Mouse (Mus musculus) ES-CJ7 (cell line): Measurements from ENCODE around the gene Gng8.
A peak's percentile ranks its signal among the peaks of the same experiment; 100 is the strongest.

Experiments
- DNase-seq: peaks from one replicate; pipeline ENCODE4 v3.0.0; 2011; ENCODE audit warnings: low read depth, low spot score

Gng8 gene

DNA sequence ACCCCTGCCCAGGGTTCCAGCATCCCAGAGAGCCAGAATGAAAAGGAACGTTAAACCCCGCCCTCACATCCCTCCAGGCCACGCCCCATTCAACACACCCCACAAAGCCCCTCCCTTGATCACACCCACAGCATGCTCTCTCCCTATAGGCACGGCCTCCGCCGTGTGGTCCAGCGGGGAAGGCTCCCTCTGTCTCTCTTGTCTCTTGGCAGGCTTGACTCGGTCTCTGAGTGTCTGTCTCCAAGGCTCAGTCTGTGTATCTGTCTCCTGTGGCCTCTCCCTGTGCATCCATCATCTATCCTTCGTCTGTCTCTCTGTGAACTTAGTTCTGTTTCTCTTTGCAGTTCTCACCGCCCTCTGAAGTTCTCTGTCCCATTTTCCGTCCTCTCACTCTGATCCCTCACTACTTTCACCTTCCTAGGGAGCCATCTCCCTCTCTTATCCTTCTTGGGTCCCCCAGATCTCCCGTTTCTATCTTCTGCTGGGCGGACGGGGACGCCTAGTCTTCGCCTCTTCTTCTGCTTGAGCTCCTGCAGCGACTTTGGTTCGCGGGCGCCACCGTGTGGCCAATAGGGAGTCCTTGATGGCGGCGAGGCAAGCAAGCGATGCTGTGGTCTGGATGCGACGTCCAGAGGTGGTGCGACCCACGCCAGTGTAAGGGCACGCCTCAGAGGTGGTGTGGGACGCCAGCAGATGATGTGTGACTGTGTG lies at the start of gene Gng8:
Gene Gng8 (plus strand): TSS at position 146 of the 711 bp plus-strand sequence.
- DNase-seq, result peak; percentile 92

DNA sequence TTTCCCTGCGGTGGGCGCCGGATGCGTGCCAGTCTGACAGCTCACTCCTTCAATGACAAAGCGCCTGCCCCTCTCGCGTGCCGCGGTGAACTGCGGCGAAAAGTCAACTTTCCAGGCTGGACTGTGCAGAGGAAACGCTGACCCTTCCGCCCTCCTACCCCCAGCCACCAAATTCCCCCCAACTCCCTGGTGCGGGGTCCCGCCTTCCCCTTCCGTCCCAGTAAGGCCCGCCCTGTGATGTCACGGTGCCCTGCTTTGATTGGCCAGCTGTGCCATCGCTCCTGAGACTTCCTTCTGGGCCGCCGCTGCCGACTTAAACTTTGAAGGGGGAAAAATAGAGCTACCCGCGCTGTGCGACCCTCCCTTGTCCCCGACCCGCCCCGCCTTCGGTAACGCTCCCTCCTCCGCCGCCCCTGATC lies 48.9 kb upstream of the Gng8 start, which contains the start of gene Prkd2:
Gene Prkd2 (plus strand): TSS at position 258 of the 419 bp plus-strand sequence.
- DNase-seq, result peak; percentile 69

DNA sequence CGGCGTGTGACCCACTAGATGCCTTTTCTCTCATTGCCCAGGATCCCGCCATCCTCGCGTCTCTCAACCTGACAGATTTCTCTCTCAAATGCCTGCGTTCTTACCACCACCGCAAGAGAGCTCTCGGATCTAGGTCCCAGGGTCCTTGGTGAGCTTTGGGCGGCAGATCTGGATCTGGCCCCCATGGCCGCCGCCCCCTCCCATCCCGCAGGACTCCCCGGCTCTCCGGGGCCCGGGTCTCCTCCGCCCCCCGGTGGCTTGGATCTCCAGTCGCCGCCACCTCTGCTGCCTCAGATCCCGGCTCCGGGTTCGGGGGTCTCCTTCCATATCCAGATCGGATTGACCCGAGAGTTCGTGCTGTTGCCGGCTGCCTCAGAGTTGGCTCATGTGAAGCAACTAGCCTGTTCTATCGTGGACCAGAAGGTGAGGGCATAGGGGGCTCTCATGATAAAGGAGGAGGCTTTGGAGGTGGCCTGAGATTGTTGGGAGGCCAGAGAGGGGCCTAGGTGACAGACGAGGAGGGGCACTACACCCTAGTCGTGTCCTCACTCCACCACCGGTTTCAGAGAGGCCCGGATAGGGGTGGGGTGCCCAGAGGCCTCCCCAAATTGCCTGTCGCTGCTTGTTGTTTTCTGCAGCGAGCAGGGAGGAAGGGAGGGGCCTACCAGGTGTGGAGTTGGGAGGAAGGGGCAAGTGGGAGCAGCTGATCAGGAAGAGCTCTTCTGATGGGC lies 48.0 kb upstream of the Gng8 start:
- no peak for DNase-seq

DNA sequence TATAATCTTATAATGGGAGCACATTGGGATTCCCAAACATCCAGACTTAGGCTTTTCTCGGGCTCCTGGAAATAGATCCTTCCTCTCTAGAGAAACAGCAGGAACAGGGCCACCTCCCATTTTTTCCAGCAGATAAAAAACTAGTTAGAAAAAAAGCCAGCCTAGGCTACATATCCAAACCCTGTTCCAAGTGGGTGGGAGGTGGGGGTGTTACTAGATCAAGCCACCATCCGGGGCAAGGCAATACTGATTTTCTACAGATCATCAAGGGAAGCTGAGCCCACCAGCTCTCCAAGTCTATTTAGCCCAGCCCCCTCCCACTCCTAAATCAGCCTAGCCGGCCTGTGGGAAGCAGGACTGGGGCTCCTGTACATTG lies 46.9 kb upstream of the Gng8 start:
- no peak for DNase-seq

DNA sequence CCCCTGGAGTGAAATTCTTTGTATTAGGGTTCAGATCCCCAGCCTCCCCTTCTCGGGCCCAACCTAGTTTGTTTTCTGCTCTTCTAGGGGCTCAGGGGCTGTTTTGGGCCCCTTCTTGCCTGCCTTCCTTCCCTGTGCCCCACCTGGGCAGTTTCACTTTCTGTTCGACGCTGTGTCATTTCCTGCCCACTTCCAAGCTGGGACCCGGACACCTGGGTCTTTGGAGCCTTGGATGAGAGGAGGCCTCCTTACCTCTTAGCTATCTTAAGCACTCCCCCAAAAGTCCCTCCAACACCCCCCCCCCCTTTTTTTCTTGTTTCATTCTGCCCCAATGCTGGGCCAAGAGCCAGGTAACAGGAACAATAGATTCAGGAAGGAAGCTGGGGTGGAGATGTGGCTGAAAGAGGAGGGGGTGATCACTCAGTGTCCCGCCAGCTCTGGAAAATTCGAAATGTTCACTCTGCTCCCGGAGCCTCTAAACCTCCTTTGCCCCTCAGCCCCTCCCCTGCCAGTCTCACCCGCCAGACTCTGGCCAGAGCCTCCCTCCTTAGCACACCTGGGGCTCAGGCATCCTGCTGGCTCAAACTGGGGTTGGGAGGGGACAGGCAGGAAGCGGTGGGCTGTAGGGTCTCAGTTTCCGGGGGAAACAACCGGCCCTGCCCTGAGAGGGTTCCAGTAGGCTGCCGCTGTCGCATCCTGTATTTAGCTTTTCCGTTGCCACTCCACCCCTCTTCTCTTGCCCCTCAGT lies 46.3 kb upstream of the Gng8 start:
- DNase-seq, result peak; percentile 40

DNA sequence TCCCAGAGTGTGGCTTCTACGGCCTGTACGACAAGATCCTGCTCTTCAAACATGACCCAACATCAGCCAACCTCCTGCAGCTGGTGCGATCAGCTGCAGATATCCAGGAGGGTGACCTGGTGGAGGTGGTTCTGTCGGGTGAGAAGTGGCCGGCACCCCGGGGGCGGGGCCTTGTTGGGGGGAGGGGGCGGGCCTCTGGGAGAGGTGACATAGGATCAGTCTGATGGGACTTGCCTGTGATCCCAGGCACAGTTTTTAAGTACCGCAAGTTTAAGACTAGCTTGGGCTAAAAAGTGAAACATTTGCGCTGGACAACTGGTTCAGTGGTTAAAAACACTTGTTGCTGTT lies 45.8 kb upstream of the Gng8 start:
- no peak for DNase-seq

DNA sequence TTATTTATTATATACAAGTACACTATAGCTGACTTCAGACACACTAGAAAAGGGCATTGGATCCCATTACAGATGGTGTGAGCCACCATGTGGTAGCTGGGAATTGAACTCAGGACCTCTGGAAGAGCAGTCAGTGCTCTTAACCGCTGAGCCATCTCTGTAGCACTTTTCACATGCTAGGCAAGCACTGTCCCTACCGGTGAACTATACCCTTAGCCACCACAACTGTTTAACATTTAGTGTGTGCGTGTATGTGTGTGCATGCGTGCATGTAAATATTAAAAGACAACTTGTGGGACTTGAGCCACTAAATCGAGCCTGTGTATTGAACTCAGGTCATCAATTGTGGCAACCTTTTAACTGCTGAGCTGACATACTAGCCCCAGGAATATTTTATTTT lies 44.8 kb upstream of the Gng8 start:
- no peak for DNase-seq

DNA sequence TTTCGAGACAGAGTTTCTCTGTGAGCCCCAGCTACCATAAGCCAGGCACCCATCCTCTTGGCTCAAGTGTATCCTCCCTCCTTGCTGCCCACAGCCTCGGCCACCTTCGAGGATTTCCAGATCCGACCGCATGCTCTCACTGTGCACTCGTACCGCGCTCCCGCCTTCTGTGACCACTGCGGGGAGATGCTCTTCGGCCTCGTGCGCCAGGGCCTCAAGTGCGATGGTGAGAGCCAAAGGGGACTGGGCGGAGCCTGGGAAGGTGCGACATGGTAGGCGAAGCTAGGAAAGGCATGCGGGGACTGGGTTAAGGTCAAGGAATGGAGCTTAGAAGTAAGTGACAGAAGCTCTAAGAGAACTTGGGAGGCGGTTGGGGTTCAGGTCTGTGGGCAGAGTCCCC lies 44.1 kb upstream of the Gng8 start:
- DNase-seq, result peak; percentile 55

DNA sequence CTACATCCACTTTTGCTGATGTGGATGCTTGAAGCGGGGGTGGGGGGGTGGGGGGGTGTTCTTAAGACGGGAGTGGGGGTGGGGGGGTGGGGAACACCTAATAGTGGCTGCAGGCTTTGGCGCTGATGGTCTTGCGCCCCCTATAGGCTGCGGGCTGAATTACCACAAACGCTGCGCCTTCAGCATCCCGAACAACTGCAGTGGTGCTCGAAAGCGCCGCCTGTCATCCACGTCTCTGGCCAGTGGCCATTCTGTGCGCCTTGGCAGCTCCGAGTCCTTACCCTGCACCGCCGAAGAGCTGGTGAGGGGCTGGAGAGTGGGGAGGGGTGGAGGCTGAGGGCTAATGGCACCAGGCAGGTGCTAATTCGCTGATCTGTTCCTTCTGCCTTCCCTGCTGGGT lies 43.0 kb upstream of the Gng8 start:
- DNase-seq, result peak; percentile 67

DNA sequence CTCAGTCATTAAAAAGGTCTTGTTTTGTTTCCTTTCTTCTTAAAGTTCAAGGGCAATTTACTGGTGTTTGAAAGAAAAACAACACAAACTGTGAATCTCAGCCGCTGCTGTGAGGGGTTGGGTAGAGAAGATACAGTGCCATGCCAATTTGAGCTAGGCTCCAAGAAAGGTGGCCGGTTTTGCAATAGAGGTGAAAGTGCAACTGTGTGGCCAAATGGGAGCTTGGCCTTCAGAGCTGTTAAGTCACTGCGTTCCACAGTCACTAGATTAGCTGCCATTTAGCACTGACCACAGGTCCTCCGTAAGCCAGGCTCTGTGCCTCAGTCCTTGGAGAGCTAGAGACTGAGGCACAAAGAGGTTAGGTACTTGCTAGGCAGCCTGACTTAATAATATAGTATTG lies 40.0 kb upstream of the Gng8 start:
- DNase-seq, result no peak

DNA sequence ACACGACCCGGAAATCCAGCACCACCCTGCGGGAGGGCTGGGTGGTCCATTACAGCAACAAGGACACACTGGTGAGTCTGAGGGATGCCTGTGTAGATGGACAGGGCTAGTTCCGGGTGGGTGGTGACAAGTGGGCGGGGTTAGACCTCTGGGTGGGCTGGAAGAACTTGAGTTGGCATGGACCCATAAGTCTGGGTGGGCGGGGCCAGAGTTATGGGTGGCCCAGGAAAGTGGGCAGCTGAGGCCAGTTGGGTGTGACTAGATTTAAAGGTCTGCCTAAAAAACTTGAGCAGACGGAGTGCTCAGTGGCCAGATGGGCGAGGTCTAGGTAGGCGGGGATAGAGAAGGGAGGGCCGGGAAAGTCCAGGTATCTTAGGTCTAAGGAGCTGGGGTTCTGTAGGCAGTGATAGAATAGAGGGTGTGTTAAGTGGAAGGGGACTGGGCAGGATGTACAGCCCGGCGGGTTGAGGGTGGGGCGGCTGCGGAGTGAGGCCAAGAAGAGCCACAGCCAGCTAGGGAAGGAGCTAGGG lies 38.2 kb upstream of the Gng8 start:
- no peak for DNase-seq

DNA sequence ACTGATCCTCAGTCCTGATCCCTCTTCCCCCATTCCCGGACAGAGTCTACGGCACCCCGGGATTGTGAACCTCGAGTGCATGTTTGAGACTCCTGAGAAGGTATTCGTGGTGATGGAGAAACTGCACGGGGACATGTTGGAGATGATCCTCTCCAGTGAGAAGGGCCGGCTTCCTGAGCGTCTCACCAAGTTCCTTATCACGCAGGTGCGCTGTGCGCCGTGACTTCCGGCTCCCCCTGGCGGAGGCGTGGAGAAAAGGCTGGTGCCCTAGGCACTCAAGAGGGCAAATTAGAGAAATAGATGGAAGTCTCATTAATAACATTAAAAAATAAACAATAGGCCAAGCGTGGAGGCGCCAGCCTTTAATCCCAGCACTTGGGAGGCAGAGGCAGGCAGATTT lies 33.2 kb upstream of the Gng8 start:
- peak; percentile 69 for DNase-seq

DNA sequence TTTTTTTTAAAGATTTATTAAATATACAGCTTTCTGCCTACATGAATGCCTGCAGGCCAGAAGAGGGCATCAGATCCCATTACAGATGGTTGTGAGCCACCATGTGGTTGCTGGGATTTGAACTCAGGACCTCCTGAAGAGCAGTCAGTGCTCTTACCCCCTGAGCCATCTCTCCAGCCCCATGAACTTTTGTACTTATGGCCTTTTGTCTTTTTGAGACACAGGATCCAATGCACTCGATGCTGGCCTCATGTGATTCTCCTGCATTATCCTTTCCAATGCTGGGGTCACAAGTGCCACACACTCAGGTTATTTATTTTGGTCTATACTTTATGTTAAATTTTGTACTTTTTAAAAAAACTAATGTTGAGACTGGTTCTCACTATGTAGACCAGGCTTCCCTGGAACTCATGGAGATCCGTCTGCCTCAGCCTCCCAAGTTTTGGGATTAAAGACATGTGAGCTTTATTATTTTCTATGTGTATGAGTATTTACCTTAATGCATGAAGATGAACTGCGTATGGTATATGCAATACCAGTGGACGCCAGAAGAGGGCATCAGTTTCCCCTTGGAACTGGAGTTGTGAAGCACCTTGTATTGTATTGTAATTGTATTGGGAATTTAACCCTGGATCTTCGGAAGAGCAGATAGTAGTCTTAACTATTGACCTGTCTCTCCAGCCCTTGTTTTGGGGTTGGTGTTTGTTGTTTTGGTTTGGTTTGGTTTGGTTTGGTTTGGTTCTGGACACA lies 31.5 kb upstream of the Gng8 start:
- peak; percentile 77 for DNase-seq

DNA sequence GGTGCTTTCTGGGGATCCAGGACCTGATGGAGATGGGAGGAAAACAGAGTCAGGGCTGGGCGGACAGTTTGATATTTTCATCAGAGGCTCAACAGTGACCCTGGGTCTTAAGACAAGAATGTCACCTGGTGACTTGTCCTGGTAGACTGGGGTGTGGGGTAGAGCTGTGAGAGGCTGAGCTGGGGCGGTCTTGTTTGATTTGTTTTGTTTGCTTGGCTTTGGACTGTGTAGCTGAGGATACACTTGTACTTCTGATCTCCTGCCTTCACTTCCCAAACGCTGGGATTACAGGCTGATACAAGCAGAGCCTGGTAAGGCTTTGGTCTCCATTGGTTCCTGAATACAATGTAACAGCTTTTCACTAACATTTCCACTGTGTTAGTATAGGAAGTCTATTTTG lies 24.1 kb upstream of the Gng8 start:
- no peak for DNase-seq

DNA sequence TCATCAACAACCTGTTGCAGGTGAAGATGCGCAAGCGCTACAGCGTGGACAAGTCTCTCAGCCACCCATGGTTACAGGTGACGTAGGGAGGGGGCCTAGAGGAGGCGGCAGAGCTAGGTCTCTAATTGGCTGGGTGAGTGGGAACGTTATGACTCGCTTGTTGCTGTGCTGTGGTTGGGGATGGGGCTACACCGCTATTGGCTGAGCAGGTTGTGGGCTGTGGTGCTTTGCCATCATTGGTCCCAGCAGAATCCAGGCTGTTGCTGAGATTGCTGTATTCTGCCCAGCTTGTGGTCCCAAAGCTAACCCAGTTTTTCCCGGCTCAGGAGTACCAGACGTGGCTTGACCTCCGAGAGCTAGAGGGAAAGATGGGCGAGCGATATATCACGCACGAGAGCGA lies 22.1 kb upstream of the Gng8 start:
- DNase-seq, result peak; percentile 97

DNA sequence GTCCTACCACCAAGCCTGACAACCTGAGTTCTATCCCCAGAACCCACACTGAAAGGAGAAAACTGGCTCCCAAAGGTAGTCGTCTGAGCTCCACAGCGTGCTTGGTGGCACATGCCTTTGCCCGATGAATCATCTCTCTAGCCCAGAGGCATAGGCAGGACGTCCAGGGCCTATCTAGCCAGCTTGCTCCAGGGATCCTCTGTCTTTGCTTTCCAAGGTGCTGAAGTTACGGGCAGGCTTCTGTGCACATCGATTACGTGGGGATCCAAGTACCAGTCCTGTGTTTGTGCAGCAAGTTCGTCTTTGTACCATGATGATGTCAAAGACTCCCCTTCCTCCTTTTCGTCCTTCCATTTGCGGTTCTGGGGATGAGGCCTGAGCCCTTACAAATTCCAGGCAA lies 20.0 kb upstream of the Gng8 start:
- DNase-seq, result no peak

DNA sequence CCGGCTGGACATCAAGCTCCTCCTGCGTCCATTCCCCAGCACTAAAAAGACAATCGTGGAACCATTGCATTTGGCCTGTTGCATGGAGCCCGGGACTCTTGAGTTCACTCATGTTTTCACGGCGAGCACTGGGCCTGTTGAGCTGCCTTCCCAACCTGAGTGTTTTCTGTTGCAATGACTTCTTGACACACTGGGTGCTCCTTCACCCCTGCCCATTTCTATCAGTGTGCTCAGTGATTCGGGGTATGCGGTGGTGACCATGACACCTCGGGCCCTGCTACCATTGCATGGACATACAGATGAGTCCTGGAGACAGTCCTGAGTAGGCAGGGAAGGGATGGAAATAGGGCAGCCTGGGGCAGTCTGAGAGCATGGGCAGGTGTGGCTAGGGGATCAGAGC lies 19.1 kb upstream of the Gng8 start:
- DNase-seq, result no peak

DNA sequence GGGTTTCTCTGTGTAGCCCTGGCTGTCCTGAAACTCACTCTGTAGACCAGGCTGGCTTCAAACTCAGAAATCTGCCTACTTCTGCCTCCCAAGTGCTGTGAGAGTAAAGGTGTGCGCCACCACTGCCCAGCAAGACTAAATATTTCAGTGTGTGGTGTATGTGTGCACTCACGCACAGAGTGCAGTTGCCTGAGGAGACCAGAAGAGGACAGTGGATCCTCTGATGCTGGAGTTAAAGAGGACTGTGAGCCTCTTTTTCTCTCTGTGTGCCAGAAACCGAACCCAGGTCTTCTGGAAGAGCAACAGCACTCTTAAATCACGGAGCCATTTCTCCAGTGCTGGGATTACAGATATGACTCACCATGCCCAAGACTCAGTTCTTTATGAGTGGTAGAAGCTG lies 18.2 kb upstream of the Gng8 start:
- DNase-seq, result no peak

DNA sequence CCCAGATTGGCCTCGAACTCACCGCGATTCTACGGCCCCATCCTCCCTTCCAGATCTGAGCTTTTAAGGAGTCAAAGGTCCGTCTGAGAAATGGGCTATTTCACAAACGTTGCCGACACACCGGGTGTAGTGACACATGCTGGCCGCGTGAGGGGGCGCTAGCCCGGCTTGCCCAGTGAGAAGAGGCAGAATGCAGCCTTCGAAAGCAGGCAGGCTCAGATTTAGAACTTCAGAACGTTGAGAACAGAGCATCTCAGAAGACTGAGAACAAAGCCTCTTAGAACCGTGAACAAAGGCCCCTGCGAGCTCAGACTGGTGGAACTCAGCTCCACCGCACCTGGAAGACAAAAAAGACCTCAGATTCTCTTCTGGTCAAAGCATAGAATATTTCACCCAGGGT lies 17.4 kb upstream of the Gng8 start:
- DNase-seq, result peak; percentile 88

DNA sequence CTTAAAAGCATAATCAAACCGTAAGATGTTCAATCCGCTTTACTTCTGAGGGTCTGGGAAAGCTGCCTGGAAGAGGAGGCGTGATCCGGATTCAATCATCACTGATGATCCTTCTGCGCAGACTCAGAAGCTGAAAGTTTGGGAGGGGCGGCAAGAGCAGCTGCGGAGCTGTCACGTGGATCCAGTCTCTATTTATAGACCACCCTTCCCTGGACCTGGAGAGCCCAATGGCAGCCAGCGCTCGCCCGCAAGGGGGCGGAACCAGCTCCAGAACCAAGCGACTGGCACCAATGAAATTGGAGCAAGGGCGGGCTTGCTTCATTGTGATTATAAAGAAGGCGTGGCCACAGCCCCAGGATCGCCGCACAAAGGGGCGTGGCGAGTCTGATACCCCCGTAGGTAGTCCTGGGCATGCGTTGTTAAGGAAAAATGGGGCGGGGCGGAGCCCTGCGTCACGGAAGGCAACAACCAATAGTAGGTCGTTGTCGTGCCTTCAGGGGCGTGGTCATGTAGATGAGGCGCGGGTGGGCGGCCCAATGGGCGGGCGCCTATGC lies 16.8 kb upstream of the Gng8 start:
- DNase-seq, result peak; percentile 99

DNA sequence AGATGAGACGGTGACA lies 16.5 kb upstream of the Gng8 start, which contains the start of gene Dact3:
Gene Dact3 (plus strand): TSS at position 8 of the 16 bp plus-strand sequence.
- DNase-seq, result no peak

DNA sequence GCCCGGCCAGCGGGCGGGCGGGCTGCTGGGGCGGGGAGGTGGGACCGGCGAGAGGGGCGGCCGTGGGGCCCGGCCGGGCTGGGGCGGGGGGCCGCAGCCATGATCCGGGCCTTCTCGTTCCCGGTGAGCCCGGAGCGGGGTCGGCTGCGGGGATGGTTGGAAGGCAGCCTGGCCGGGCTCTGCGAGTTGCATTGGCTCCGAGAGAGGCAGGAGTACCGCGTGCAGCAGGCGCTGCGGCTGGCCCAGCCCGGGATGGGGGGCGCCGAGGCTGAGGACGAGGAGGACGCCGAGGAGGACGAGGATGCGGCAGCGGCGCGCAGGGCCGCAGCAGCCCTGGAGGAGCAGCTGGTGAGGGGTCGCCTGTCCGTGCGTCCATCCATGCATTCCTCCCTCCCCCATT lies 16.3 kb upstream of the Gng8 start:
- DNase-seq, result no peak
